Mouse (Mus musculus) forelimb bud, embryonic 11.5 days (tissue): ENCODE results near the gene St6galnac3.

Source experiments
- DNase-seq: peaks from one replicate; pipeline ENCODE4 v3.0.0-alpha.2; 2012; ENCODE audit warnings: low read depth, low spot score

St6galnac3 gene

DNA sequence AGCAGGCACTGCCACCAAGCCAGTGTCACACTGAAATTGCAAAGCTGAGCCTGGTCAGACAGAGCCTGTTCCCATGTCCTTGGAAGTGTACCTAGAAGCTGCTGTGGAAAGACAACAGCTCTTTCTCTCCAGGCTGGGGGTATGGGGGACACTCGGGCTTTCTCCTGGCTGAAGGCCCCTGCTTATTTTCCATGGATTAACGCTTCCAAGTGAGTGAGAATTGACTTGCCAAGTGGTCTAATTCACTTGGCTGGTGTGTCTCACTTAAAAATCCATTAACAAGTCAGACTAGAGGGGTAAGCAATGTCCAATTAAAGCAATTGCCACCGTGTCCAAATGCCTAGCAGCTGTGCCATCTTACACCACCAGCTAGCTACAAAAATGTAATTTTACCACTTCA is 140.1 kb downstream of the St6galnac3 start:
- no peak for DNase-seq

DNA sequence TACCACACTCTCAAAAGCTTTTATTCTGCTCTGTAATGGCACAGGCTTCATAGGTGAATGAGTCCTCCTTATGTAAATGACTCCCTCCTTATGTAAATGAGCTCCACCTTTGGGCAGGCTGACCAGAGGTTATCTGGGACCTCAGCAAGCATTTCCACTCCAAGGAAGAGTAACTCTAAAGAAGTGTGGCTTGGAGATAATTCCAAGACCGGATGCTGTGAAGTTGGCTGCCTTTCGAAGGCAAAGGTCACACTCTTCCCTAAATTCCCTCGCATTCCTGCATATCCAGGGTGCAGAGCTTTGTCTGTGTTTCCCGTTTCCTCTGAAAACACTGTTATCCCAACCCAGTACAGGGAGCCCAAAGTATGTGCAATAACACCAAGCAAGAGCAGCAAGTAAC is 142.9 kb downstream of the St6galnac3 start:
- DNase-seq: no peak

GRCm38 (mm10) chr3:153580625-153581024 is 144.3 kb downstream of the St6galnac3 start:
- no peak for DNase-seq

- no peak for DNase-seq
These were observed 144.8 kb downstream of the St6galnac3 start for GRCm38 (mm10) chr3:153580136-153580535.

DNA sequence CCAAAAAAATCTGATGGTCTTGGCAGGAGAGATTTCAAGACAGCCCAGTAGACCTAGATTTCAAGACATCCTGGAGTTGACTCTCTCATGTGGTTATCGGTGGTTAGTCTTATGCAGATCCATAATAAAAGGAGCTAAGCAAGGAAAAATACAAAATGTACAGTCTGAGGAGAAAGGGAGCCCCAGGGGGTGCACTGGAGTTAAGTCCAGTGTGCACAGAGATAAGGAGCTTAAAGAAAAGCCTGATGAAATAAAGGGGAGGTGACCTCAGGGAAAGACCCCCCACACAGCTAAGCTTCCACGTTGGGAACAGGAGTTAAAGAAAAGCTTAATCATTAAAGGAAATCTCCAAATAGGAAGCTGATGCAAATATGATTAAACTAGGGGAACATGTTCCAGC is 147.7 kb downstream of the St6galnac3 start:
- DNase-seq: no peak

- no peak for DNase-seq
These were observed 153.8 kb downstream of the St6galnac3 start for GRCm38 (mm10) chr3:153571152-153571551.

DNA sequence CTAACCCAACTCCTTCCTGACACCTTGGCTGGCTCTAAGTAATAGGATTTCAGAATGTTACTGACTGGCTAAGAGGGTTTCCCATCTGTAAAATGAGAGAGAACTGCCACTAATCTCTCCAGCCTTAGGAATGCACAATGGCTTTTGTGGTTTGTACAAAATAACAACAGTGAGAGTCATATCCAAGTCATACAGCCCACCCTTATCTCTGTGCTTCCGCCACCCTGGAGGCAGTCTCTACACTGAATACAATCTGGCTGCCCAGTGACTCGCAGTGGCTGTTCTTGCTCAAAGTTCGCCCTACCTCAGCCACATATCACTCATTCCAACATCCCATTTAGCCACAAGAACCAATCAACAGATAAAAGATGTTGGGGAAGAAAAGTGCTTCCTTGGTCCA is 156.2 kb downstream of the St6galnac3 start:
- DNase-seq: no peak

DNA sequence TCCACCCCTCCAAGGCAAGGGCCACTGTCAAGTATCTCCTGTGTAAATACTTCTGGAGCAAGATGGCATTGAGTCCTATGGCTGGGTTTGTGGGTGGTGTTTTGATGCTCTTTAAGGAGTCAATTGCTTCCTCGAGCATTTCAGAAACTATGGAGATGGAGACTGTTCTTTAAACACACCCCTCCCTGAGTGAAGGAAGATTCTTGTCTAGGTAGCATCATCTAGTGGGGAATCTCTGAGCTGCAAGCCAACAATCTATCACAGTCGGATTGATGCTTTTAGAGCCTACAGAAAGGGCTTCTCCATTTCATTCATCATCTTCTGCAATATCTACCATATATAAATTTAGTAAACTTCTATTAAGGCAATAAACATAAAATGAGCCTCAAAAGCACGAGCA is 157.1 kb downstream of the St6galnac3 start:
- no peak for DNase-seq

DNA sequence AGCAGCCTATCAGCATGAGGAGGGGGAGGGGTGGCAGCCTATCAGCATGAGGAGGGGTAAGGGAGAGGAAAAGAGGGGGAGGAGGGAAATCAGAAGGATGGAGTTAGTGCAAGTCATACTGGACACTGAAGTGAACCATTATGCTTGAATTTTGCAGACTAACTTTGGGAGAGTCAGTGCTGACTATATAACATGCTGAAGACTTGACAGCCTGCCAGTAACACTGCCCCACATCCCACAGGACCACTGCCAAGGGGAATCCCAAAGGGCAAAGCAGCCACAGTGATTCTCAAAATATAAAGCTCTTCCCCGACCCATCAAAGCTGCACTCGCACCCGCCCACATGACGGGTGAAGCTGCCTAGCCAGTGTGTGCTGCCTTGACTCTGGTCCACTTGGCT is 157.5 kb downstream of the St6galnac3 start:
- no peak for DNase-seq

DNA sequence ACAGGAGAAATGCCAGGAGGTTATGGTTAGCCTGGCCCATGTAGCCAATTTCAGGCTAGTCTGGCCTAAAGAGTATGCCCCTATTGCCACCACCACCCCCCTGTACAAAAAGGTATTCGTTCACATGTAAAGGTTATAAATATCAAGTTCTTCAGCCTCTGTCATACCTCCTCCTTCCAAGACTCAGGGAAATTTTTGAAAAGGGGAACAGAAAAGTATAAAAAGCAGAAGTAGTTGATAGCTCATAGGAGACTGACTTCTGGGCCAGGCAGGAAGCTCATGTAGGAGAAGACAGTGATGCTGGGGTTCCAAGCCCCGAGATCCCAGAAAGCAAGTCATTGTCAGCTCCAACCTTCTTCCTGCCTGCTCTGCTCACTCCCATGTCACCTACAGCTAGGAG is 158.9 kb downstream of the St6galnac3 start:
- no peak for DNase-seq

DNA sequence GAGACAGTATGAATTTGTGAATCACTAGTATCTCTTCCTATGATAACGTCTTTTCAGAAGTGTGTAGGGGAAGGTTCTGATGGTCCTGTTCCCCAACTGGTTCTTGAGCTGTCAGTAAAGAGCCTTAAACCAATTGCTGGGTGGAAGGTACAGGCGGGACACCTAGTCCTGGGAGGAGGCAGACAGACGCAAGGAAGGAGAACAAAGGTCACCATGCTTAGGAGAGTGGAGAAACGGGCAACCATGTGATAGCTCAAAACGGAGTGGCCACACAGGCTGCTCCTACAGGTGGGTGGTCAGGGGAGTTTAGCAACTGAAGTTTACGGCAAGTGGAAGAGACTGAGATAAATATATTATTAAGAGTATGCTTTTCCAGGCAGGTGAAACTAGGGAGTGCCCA is 164.1 kb downstream of the St6galnac3 start:
- no peak for DNase-seq

- DNase-seq: no peak
These were observed 165.4 kb downstream of the St6galnac3 start for GRCm38 (mm10) chr3:153559586-153559985.

DNA sequence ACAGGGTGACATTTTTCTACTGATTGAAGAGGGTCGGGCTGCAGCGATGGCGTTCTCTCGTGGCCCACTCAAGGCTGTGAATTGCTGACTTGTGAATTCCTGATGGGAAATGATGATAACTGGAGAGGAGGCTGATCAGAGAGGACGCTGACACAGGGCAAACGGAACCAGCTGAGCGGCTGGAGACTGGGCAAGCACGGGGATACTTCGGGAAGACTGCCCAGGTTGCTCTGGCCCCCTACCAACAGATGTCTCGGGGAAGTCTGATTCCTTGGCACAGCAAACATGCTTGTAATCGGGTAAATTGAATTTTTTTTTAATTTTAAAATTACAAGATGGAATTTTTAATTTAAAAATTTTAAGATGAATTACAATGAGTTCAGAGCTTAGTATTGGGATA is 168.4 kb downstream of the St6galnac3 start:
- no peak for DNase-seq

DNA sequence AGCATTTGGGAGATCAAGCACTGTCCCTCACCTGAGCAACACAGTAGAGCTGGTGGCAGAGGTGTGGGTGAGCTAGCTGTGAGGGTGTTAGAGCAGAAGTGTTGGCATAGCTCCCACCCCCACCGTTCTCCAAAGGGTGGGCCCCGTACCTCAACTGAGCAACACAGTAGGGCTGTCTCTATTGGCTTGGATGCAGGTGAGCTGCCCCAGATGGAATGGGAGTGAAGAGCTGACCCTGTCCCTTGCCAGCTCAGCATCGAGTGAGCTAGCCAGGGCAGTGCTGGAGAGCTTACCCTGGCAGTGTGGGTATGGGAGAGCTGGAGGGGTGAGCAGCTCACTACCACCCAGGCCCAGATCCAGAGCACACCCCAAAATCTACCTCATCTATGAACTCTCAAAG is 171.3 kb downstream of the St6galnac3 start:
- DNase-seq: no peak

- DNase-seq: no peak
These were observed 171.7 kb downstream of the St6galnac3 start for GRCm38 (mm10) chr3:153553226-153553625.

DNA sequence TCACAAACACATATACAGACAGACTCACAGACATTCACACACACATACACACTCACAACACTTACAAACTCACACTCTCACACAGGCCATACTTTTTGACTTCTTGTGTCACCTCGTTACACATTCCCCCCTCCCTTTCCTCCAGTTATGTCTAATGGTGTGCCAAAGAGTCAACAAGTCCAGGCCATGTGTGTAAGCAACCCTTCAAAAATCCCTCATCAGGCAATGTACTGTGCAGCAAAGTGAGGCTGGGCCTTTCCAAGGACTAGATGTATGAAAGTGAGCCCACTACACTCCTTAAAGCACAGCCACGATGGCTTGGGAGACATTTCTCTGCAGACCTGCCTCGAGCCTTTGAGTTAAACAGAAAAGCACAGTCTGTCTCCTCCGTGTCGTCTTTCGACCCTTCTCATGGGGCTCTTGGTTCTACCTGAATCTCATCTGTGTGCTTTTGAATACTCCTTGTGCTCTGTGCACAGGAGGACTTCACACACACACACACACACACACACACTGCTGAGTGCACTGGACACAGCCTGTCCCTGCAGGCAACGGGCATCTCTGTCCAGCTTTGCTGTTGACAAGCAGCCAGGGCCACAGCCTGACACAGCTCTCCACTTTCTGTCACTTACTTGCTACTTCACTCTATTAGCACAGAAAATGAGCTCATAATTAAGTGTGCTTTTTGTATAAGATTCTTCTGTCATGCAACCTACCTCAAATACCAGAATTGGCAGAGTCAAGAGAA is 177.9 kb downstream of the St6galnac3 start:
- no peak for DNase-seq

- DNase-seq: no peak
These were observed 185.1 kb downstream of the St6galnac3 start for GRCm38 (mm10) chr3:153539851-153540250.

DNA sequence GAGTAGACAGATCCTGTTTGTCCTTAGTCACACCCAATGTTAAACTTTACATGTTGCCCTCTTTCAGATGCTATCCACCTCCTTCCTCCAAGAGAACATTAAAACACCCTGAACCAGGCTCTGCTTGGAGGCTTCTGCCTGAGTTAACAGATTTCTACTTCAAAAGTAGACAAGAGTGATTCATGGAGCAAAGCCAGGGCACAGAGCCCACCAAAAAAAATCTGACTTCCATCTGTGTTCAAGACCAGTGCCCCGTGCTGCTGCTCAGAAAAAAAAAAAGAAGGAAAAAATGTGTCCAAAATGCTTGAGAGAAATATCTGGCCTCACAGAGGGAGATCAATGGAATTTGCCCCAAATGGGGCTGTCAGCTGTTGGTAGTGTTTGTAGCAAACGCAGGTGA is 186.6 kb downstream of the St6galnac3 start:
- DNase-seq: no peak

- no peak for DNase-seq
These were observed 187.5 kb downstream of the St6galnac3 start for GRCm38 (mm10) chr3:153537435-153537834.

DNA sequence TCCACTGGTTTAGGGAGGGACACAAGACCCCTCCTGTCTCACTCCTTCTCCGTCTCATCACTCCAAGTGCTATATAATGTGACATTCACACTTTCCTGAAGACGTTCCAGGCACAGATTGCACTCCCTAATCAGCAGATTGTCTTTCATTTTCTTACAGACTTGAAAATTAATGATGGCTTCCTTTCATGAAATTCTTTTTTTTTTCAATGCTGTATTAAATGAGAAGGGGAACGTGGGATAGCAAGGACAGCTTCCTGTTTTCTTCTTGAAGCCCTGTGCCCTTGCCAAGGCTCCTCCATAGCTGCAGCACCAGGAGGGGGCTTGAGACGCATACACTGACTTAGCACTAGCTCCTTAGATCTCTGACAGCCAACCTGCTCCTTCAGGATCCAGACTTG is 188.7 kb downstream of the St6galnac3 start:
- DNase-seq: no peak

- no peak for DNase-seq
These were observed 195.8 kb downstream of the St6galnac3 start for GRCm38 (mm10) chr3:153529174-153529573.

- no peak for DNase-seq
These were observed 199.7 kb downstream of the St6galnac3 start for GRCm38 (mm10) chr3:153525151-153525768.

DNA sequence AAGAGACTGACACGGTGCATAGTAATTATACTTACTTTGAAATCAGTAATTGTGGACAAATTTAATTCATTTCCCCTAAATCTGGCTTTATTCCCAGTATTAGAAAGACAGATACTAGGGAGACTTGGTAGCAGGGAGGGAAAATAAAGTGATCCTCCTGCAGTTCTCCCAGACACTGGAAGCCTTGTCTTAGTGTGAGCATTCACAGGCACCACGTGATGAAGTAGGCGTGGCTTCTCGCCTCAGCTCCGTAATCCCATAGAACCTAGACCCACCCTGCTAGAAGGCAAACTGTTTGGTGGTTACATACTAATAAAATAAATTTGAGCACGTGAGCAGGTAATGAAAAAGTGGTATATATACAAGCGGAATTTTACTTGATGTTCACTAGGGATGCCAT is 208.1 kb downstream of the St6galnac3 start:
- DNase-seq: no peak
